Mouse (Mus musculus) liver, adult (tissue): ENCODE data around the gene Arid5b.
A peak's percentile ranks its signal among the peaks of the same experiment; 100 is the strongest.

Experiments used
- GATA4 ChIP-seq: IDR thresholded peaks from 2 replicates; pipeline ENCODE4 v1.6.1; 2014; ENCODE audit warnings: mild to moderate bottlenecking, low read length; ENCODE audit not compliant: insufficient replicate concordance

The Arid5b gene

DNA sequence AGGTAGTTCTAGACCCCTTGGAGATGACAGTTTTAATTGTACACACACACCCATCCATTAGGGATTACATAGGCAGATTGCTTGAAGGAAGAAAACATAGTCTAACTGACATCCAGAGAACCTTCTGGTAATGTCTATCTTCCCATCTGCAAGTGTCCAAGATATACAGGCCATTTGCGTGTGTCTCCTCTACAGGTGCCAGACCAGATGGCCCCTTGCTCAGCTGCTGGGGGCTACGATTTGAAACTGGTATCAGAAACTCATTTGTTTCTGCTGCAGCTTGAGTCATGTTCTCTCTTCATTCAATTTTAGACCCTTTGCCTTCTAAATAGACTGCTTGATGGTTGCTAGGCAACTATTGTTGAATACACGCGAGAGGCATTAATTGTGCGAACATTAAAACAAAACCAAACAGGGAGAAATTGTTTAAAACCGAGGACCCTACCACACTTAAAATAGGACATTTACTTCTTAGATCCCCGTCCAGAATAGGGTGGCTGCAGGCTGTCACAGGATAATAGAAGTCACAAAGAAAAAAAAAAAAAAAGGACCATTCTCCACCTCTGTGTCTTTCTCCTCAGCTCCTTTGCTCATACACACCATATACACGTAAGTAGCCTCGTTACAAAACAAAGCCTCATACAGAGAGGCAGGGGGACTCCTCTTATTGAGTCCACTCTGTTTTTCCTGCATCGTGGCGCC lies 125.0 kb downstream of the Arid5b start:
- no peak for TF ChIP-seq GATA4

GRCm38 (mm10) chr10:68148495-68148894 lies 130.0 kb downstream of the Arid5b start:
- TF ChIP-seq GATA4 = no peak

GRCm38 (mm10) chr10:68147730-68148129 lies 130.8 kb downstream of the Arid5b start:
- TF ChIP-seq GATA4 = no peak

DNA sequence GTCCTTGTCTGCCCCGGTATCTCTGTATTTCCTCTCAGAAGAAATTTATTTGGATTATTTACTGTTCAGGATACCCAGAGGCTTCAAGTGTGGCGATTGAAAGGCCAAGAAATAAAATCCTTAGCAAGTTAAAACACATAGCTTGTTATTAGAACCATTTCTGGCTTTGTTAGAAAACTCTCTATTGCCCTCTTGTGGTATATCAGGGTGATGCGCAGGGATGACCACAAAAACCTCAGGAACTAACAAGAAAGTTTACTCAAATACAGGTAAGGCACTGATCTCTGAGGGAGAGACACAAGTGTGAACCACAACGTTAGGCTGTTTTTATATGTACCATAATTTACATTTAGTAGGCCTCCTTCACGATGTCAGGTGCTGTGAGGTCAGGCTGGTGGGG lies 131.7 kb downstream of the Arid5b start:
- no peak for TF ChIP-seq GATA4

DNA sequence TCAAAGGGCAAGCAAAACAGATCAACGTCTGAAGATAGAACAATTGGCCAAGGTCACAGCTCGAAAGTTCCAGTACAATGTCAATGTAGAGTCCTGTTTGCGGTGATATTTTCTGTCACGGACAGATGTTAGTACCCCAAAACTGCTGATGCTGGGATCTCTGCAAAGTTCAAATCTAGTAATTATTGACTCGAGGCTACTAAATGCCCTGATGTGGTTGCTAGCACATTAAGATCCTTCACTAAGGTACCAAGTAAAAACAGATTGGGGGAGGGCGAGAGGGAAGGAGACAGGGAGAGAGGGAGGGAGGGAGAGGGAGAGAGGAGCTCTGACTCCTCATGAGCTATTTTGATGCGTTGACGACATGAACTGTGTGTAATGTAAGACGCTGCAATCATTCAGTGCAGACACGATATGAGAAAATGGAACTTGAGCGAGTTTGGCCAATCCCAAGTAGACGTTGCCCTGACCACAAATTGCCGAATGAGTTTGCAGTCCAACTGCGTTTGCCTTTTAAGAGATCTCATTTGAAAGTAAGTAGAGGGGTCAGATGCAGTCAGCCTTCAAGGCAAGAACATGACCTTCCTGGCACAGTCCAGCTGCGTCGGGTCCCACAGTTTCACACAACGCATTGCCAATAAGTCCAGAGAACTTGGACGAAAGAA lies 133.1 kb downstream of the Arid5b start:
- TF ChIP-seq GATA4 = no peak

GRCm38 (mm10) chr10:68142501-68142900 lies 136.0 kb downstream of the Arid5b start:
- no peak for TF ChIP-seq GATA4

GRCm38 (mm10) chr10:68141567-68141966 lies 137.0 kb downstream of the Arid5b start:
- TF ChIP-seq GATA4 = no peak

- TF ChIP-seq GATA4 = no peak
Observed at GRCm38 (mm10) chr10:68140871-68141270, 137.7 kb downstream of the Arid5b start.

GRCm38 (mm10) chr10:68140306-68140705 lies 138.2 kb downstream of the Arid5b start:
- no peak for TF ChIP-seq GATA4

- TF ChIP-seq GATA4 = no peak
Observed at GRCm38 (mm10) chr10:68138123-68138522, 140.4 kb downstream of the Arid5b start.

- TF ChIP-seq GATA4 = no peak
Observed at GRCm38 (mm10) chr10:68137151-68137833, 141.2 kb downstream of the Arid5b start.

DNA sequence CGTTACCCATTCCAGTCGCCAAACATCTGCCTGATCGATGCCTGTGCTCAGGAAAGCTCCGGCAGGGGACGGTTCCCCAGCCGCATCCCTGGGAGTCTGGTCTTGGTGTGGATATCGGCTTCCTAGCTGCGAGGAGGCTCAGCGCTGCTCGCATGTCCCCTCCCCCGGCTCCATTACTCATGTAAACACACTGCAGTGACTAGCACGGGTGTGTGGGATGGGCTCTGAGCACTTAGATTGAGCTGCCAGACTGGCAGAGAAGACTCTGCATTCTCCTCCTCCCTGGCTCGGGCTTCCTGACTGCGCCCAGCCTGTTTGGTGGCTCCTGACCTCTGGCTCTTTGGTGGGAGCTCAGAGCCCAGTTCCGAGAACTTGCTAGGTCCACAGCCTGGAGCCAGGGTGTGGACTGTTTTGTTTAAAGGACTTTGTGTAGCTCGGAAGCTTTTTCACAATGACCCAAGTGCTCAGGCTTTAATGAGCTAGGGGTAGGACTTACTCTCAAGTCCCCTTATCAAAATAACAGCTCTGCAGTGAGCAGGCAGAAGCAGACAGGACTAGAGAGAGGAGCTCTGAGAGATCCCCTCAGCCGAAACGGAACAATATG lies 142.0 kb downstream of the Arid5b start:
- TF ChIP-seq GATA4 = peak; percentile 27; the same call in 1 of the 2 replicates

- no peak for TF ChIP-seq GATA4
Observed at GRCm38 (mm10) chr10:68136051-68136450, 142.5 kb downstream of the Arid5b start.

- no peak for TF ChIP-seq GATA4
Observed at GRCm38 (mm10) chr10:68135416-68135815, 143.1 kb downstream of the Arid5b start.

GRCm38 (mm10) chr10:68134549-68134948 lies 144.0 kb downstream of the Arid5b start:
- 0 out of 2 replicates have a peak, but pooled peaks have one; percentile 18 for TF ChIP-seq GATA4

DNA sequence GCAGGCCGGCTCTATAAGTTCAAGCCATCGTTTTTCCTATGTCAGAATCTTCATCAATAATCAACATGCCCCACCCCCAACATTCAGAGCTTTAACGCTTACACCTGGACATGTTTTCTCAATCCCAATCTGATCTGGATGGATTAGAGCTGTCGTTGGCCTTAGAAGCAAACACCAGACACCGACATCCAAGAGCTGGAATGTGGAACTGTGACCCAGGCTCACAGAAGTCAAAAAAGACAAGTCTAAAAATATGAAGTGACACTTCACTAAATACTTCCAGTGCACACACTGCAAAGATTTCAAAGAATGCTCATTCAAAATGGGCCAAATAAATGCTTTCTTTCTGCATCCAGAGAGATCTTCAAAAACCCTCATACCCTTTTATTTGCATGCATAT lies 144.5 kb downstream of the Arid5b start:
- TF ChIP-seq GATA4 = no peak

GRCm38 (mm10) chr10:68132636-68133035 lies 145.9 kb downstream of the Arid5b start:
- no peak for TF ChIP-seq GATA4
